Mouse (Mus musculus): ENCODE data around the gene Rere.
"Not testable (repeated sequence)": the region's sequence is repeated elsewhere in the genome, so short reads cannot be mapped to it uniquely, and the experiment has no call there.

Gene Rere

DNA sequence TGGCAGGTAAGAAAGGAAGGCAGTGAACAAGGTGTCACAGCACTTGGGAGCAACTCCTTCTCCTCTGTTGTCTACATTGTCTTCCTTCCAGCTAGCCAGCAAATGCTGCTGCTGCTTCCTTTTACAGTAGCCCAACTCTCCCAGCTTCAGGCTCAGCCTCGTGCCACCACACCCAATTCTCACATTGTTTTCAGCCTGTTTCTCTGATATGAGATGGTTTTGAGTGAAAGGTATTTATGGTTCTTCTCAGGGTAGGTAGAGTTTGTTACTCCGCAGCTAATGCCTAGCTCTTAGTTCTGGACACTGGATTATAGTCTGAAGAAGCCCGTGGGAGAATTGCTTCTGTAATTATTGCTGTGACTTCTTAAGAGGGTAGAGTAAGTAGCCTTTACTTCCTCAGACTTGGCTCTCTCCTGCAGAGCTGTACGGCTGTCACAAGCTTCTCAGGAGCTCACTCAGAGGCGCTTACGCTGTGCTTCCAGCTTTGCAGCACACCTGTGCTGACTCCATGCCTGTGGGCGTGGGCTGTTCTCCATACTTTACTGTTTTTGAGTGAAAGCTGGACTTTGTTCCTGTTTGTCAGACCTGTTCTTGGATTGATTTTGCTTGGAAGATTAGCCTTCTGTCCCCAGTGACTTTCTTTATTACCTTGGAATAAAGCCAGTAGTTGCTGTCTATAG is 212.0 kb downstream of the Rere start:
- DNase-seq (ENCODE audit: extremely low read depth, low read depth), result no peak

DNA sequence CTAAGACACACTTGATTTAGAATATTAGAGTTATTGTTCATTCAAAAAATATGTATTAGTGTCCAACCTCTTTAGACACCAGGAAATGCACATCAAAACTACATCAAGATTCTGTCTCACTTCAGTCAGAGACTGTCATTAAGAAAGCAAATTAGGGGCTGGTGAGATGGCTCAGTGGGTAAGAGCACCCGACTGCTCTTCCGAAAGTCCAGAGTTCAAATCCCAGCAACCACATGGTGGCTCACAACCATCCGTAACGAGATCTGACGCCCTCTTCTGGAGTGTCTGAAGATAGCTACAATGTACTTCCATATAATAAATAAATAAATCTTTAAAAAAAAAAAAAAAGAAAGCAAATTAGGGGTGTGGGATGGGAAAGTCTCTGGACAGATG is 212.5 kb downstream of the Rere start:
- DNase-seq (ENCODE audit: extremely low read depth, low read depth), result not testable (repeated sequence)

DNA sequence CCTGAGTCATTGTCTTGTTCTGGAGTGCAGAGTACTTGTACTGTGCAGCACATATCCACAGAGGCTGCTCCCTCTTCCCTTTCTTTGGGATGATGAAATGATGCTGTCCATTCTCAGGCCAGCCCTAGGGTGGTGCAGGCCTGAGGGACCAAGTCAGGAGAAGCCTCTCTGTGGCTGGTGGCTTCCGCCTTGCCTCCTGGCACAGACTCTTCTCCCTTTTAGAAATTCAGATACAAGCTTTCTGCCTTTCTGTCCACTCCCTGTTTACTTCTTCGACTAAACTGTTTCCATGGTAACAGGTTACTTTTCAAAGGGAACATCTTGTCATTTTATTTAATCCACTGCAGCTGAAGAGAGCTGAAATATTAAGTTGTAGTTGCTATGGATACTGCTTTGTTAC is 214.1 kb downstream of the Rere start:
- no peak for DNase-seq (ENCODE audit: extremely low read depth, low read depth)

DNA sequence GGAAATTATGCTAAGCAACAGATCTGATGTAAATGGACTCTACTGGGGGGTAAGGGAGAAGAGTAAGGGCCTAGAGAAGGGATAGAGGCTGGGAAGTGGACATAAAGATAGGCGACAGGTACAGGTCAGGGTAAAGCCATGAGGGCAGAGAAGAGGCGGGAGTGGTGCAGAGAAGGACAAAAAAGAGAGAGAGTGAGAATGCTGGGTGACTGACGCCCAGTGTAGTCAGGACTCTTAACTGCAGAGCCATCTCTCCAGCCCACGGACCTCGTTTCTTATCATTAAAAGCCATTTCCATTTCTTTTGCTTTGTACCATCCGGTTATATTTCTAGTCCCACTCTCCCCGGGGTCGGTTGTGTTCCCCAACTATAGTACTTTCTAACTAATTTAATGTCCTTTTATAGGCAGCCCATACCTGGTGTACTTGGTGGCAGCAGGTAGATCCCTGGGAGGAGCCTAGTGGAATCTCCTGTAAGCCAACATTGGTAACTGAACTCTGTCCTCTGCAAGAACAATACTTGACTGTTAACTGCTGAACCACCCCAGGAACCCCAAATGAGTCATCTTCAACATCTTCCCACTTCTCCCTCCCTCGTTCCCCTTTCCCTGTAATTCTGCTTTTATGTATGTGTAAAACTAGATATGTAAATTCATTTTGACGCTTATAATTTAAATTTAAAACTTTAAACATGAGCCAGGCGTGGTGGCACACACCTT is 223.0 kb downstream of the Rere start:
- no peak for DNase-seq (ENCODE audit: extremely low read depth, low read depth)

DNA sequence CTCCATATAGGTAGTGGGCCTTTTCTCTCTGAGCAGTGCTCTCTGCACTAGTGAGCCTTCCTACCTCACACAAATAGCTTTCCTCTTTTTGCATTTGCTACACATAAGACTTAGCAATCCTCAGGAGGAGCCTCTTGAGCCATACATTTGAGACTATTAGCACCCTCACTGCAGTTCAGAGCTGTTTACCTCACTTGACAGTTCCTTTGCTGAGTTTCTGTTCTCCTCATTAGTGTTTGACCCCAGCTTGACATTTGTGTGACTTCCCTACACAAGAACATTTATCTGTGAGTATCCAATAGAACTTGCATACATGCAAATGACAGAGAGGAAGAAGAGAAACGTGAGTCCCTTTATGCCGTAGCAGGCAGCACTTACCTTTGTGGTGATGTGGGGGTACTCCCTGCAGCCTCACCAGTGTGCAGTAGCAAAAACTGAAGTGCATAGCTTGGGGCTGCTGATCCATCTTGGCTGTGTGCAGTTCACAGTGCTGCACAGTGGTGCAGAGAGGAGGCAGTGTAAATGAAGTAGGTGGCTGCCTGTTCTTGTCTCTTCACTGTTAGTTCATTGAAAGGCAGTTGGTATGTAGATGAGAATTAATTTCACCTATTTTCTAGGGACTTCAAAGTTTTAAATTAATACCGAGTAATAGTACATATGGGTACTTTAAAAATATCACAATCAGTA is 227.7 kb downstream of the Rere start:
- no peak for DNase-seq (ENCODE audit: extremely low read depth, low read depth)

DNA sequence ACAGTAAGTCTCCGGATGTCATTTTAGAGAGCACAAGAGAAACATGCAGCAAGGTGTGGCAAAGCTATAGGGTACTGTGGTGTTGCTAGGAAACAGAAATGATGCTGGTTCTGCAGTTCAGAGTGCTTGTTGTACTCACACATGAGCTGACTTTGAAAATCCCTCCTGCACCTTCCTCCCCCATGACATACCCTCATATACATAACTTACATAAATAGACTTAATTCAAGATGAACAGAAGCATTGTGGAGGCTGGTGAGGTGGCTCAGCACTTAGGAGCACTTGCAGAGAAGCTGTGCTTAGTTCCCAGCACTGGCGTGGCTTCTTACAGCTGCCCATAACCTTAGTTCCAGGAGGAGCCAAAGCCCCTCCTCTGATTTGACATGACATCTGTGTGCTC is 228.6 kb downstream of the Rere start:
- no peak for DNase-seq (ENCODE audit: extremely low read depth, low read depth)

- not testable (repeated sequence) for DNase-seq (ENCODE audit: extremely low read depth, low read depth)
These were observed 231.9 kb downstream of the Rere start for GRCm38 (mm10) chr4:150513387-150513786.

DNA sequence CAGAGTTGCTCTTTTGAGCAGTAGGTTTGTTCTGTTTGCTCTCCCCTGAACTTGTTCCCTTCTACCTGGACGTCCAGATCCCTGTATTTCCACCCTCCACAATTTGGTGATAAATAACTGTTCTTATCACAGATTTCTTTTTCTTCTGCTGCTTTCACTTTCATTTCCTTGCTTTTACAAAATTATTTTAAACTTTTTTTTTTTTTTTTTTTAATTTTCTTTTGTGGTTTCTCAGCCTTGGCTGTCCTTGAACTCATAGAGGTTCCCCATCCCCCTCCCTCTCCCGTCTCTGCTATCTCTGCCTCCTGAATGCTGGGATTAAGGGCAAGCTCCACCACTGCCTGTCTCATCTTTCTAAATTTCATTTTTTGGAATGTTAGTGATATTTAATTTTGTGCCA is 234.8 kb downstream of the Rere start:
- DNase-seq (ENCODE audit: extremely low read depth, low read depth), result no peak

- peak; percentile 89 for DNase-seq (ENCODE audit: extremely low read depth, low read depth)
These were observed 235.9 kb downstream of the Rere start for GRCm38 (mm10) chr4:150517381-150517780.

- DNase-seq (ENCODE audit: extremely low read depth, low read depth), result peak; percentile 39
These were observed 237.4 kb downstream of the Rere start for GRCm38 (mm10) chr4:150518826-150519225.

DNA sequence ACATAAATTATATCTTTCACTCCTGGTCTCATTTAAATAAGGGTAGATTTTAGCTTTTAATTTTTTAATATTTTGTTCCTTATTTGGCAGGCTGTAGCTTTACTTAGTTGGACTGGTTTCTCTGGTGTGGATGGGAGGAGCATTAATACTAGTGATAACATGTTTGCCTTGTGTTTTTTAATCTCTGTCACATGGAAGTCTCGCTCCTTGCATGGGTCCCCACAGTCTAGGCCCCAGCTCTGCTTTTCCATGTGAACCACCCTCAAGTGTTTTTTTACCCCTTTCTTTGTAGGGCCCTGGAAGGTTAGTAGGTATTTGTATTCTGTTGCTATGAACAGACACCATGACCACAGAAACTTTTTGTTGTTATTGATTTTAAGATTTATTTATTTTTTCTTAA is 238.6 kb downstream of the Rere start:
- no peak for DNase-seq (ENCODE audit: extremely low read depth, low read depth)

DNA sequence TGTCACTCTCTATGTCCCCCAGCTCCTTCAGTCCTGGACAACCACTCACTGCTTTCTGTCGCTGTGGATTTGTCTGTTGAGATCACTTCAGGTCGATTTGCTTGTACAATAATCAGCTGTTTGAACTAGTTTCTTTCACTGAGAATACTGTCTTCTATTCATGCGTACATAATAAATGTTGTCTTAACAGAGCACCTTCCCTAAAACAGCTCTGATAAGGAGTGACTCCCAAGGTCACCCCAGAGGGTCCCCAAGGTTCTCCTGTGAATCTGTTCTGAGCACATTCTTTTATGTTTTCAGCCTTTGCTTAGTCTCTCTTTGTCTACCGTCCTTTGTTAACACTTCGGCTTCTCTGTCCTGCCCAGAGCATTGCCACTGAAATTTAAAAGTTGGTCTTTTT is 241.0 kb downstream of the Rere start:
- no peak for DNase-seq (ENCODE audit: extremely low read depth, low read depth)

DNA sequence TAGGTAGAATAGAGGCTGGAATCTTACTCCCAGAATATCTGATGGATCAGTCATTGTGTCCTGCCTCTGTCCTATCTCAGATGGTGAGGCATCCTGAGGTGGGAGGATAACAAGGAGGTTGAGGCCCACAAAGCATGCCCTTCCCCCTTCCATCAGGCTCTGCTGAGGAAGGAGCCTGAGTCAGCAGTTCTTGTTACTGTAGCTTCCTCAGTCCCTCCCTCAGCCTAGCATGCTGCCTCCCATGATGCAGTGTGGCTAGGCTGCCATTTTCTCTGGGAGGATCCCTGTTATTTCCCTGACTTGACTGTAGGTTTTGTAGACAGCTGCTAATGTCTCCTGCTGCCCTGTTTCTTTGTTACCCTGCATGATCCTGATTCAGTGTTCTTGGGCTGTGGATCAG is 241.9 kb downstream of the Rere start:
- DNase-seq (ENCODE audit: extremely low read depth, low read depth), result peak; percentile 71

- no peak for DNase-seq (ENCODE audit: extremely low read depth, low read depth)
These were observed 244.8 kb downstream of the Rere start for GRCm38 (mm10) chr4:150526269-150526668.

GRCm38 (mm10) chr4:150528426-150528825 is 247.0 kb downstream of the Rere start:
- no peak for DNase-seq (ENCODE audit: extremely low read depth, low read depth)

DNA sequence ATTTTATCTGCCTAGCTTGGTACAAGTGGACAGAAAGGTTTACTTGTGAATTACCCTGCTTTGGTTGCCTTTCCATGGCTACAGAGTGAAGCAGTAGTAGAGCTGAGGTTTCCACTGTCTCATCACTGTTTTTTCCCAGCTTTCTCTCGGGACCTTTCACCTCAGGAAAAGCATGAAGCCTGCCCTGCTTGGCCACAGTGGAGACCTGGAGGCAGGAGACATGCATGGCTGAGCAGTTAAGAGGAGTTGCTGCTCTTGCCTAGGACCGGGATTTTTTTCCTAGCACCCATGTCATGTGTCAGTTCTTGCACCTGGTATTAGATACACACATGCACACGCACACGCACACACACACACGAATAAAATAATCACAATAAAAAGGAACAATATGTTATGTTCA is 247.4 kb downstream of the Rere start:
- no peak for DNase-seq (ENCODE audit: extremely low read depth, low read depth)

DNA sequence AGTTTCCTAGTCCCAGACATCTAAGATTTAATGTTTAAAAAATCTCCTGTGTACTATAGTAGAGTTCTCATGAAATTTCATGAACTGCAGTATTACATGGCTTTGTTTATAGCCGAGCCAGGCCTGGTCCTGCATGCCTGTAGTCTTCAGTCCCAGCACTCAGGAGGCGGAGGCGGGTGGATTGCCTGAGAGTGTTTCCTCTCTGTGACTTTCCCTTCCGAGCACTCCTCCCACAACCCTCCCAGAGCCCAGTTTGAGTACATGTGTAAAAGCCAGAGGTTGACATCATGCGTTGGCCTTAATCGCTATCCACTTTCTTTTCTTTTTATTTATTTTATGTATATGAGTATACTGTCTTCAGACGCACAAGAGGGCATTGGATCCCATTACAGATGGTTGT is 250.4 kb downstream of the Rere start:
- DNase-seq (ENCODE audit: extremely low read depth, low read depth), result no peak

- DNase-seq (ENCODE audit: extremely low read depth, low read depth), result no peak
These were observed 255.5 kb downstream of the Rere start for GRCm38 (mm10) chr4:150536821-150537510.

DNA sequence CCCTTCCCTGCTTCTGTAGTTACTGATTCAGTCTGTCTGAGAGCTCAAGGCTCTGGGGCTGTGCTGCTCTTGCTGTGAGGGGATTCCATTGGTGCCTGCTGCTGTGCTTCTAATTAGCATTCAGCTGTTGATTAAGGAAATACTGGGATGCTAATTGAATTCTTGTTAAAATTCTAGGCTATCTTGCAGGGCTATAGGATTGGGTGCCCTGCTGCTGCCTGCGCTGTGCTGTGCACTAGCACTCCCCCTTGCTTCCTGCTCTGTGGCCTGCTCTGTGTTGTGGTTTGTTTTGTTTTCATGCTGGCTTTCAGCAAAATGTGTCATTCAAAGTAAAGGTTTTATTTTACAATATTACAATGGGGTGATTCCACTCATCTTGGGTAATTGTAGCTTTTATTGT is 258.4 kb downstream of the Rere start:
- no peak for DNase-seq (ENCODE audit: extremely low read depth, low read depth)

DNA sequence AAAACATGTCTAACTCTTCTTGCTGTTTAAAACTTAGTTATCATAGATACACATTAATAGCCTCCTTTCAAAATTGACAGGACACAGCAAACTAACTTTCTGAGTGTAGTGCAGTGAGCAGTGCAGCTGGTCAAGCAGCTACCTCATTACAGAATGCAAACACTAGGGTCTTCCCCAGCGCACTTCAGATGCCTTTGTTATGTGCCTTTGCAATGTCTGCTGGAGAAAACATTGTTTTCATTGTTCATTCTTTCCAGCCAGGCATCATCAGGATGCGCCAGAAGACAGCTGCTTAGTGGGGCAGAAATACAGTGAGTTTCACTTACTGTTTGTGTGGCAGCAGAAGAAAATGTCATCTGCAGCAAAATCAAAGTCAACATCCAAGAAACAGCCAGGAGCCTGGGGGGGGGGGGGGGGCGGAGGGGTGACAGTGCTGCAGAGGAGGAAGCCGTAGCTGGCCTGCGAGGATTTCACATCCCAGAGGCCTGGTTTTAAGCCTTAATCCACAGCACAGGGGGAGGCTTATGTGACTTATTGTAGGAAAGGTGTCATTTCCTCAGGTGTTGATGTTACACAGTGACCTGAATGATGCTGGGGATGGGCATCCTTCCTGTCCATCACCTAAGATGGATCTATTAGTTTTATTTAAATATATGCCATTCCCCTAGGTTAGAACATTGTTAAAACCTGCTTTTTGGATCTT is 259.1 kb downstream of the Rere start:
- DNase-seq (ENCODE audit: extremely low read depth, low read depth), result no peak

DNA sequence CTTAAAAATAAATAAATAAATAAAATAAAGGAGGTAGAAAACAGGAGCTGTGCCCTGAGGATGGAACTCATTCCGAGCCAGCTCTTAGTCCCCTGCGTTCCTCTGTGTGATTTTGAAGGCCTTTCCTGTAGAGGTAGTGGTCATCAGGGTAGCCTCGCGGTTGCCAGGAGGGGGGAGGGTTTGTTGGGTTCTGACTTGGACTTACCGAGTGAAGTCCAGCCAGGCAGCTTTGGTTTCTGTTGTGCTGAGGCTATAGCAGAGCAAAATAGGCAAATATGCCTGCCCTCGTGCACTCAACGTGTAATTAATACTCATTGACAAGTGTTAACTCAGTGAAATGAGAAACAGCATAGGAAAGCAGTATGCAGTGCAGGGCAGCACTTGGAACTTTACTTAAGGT is 262.8 kb downstream of the Rere start:
- DNase-seq (ENCODE audit: extremely low read depth, low read depth), result no peak
